Mouse (Mus musculus) limb, embryonic 14.5 days (tissue): ENCODE measurements around the gene Plekha4. TPM values are rescaled to one million over a fixed set of nuclear protein-coding genes. Genes with fewer than 3 reads are reported as not detected.
A peak's percentile ranks its signal among the peaks of the same experiment; 100 is the strongest.

Experiments
- ATAC-seq: fragments of 200-750 bp; cut with Nextera tagmentation; 2 replicates; pipeline ENCODE4 v1.8.0; 2017; ENCODE audit warnings: low read depth, moderate number of reproducible peaks, moderate TSS enrichment; ENCODE audit not compliant: low FRiP score
- DNase-seq: peaks from one replicate; pipeline ENCODE4 v3.0.0-alpha.2; 2015; ENCODE audit warnings: low spot score
- H3K27ac ChIP-seq: fragments of 300-500 bp; sonication (generic); replicated peaks from 2 replicates; pipeline ENCODE4 v1.5.1; 2014; ENCODE audit warnings: low read depth, mild to moderate bottlenecking, low read length, moderate library complexity, mixed read lengths
- H3K27me3 ChIP-seq: fragments of 300-500 bp; sonication (generic); 2 replicates; pipeline ENCODE4 v1.6.1; 2014; ENCODE audit warnings: low read length, mixed read lengths; ENCODE audit not compliant: control insufficient read depth, insufficient read depth
- H3K36me3 ChIP-seq: fragments of 300-500 bp; sonication (generic); 2 replicates; pipeline ENCODE4 v1.6.1; 2014; ENCODE audit warnings: mild to moderate bottlenecking, low read length, moderate library complexity, mixed read lengths; ENCODE audit not compliant: control insufficient read depth, insufficient read depth
- H3K4me1 ChIP-seq: fragments of 300-500 bp; sonication (generic); 2 replicates; pipeline ENCODE4 v1.6.1; 2014; ENCODE audit warnings: antibody characterized with exemption, low read length, mixed read lengths; ENCODE audit not compliant: control insufficient read depth, insufficient read depth
- H3K4me2 ChIP-seq: fragments of 300-500 bp; sonication (generic); replicated peaks from 2 replicates; pipeline ENCODE4 v1.6.1; 2014; ENCODE audit warnings: low read depth, mild to moderate bottlenecking, low read length, moderate library complexity; ENCODE audit not compliant: severe bottlenecking
- H3K4me3 ChIP-seq: fragments of 300-500 bp; sonication (generic); replicated peaks from 2 replicates; pipeline ENCODE4 v1.5.1; 2014; ENCODE audit warnings: low read length
- H3K9ac ChIP-seq: fragments of 300-500 bp; sonication (generic); 2 replicates; pipeline ENCODE4 v1.6.1; 2014; ENCODE audit warnings: mild to moderate bottlenecking, low read depth, low read length, moderate library complexity; ENCODE audit not compliant: severe bottlenecking
- H3K9me3 ChIP-seq: fragments of 300-500 bp; sonication (generic); 2 replicates; pipeline ENCODE4 v1.6.1; 2016; ENCODE audit warnings: low read length; ENCODE audit not compliant: control insufficient read depth
- POLR2A ChIP-seq: fragments of 200-500 bp; IDR thresholded peaks from 2 replicates; pipeline ENCODE4 v1.8.0; 2012; ENCODE audit warnings: inconsistent platforms, mild to moderate bottlenecking, moderate library complexity, borderline replicate concordance; ENCODE audit not compliant: insufficient read depth, insufficient read length; ENCODE audit errors: extremely low read depth
- whole genome bisulfite sequencing: fragments of 180-500 bp; shearing (Covaris S2); extraction: QIAGEN DNeasy Blood & Tissue Kit; methylation state at CpG from one replicate; pipeline ENCODE4 v1.1.7; 2014; 5-methylcytosine and 5-hydroxymethylcytosine counted together
- polyA plus RNA-seq, 2 experiments: library from polyadenylated mRNA; depleted of rRNA in 1 of 2; stranded (reverse) in 1 of 2; unstranded in 1 of 2; fragments of >200 nt; fragmentation: Nextera tagmentation in 1 of 2; extraction: Ambion mirVana in 1 of 2; gene quantifications; 2 replicates each; pipeline versions ENCODE4 v1.2.1 to v1.2.3; 2012 to 2014

Plekha4 gene
- polyA plus RNA-seq, 2 experiments: 4.6 to 13.1 TPM

DNA sequence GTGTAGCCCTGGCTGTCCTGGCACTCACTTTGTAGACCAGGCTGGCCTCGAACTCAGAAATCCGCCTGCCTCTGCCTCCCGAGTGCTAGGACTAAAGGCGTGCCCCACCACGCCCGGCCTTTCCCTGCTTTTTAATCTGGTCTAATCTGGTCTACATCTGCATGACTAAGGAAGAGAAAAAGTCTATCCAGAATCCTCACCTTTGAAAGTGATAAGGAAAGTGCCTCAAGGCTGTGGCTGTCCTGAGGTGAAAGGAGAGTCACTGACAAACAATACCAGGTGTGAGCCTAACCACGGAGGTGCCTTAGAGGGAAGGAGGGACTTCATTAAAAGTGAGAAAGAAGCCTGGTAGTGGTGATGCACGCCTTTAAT lies 25.4 kb downstream of the Plekha4 start:
- WGBS: 80% methylated on average over 8 of the region's 8 CpGs
- TF ChIP-seq POLR2A: no peak
- no peak for ATAC-seq
- no peak for DNase-seq
- Histone ChIP-seq H3K9ac (no peak overlapping the region), H3K36me3 (no peaks in the 10 kb centered on the region), H3K9me3 (no peaks in the 10 kb centered on the region), H3K4me1 (no peaks in the 10 kb centered on the region), H3K4me2 (no peak overlapping the region), H3K4me3 (no peak overlapping the region), H3K27ac (no peak overlapping the region), H3K27me3 (no peaks in the 10 kb centered on the region)

DNA sequence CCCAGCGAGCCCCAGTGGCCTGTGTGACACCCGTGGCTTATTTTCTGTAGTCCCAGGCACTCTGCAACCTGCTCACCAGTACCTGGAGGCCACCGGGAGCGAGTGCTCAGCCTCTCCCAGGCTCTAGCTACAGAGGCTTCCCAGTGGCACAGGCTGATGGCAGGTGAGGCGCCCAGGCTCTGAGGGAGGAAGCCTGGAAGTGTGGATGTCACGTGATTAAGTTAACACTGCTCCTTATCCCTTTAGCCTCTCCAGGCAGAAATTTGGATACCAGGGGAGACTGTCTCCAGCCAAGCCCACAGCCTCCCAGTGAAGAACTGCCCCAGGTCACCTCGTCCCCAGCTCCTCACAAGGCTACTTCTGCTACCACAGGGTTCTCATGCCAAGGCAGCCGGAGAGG lies 27.4 kb downstream of the Plekha4 start:
- no peak for ATAC-seq
- H3K27ac ChIP-seq: no peak overlapping the region
- no peaks in the 10 kb centered on the region for H3K27me3 ChIP-seq
- 65% methylated on average over 8 of the region's 8 CpGs for WGBS
- no peaks in the 10 kb centered on the region for H3K36me3 ChIP-seq
- no peak overlapping the region for H3K4me3 ChIP-seq
- H3K9ac ChIP-seq: no peak overlapping the region
- no peak for DNase-seq
- no peaks in the 10 kb centered on the region for H3K4me1 ChIP-seq
- no peak overlapping the region for H3K4me2 ChIP-seq
- no peak for TF ChIP-seq POLR2A
- no peaks in the 10 kb centered on the region for H3K9me3 ChIP-seq

DNA sequence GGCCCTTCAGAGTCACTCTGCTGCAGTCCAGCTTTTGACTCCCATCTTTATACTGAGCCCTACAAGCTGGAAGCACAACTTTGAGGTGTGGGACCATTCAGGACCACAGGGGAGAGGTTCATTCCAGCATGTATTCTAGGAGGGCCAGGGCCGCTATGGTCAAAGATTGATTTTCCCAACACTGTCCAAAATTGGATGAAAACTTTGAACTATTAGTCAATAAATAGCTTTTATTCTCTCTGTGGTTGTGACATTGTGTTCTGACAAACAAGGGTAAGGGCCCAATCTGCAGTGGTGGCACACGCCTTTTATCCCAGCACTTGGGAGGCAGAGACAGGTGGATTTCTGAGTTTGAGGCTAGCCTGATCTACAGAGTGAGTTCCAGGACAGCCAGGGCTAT lies 27.9 kb downstream of the Plekha4 start:
- TF ChIP-seq POLR2A: no peak
- Histone ChIP-seq H3K9me3 (no peaks in the 10 kb centered on the region), H3K36me3 (no peaks in the 10 kb centered on the region), H3K4me3 (no peak overlapping the region), H3K4me1 (no peaks in the 10 kb centered on the region), H3K27ac (no peak overlapping the region), H3K27me3 (no peaks in the 10 kb centered on the region), H3K9ac (no peak overlapping the region), H3K4me2 (no peak overlapping the region)
- no peak for ATAC-seq
- 78% methylated on average over 2 of the region's 2 CpGs for WGBS
- no peak for DNase-seq

DNA sequence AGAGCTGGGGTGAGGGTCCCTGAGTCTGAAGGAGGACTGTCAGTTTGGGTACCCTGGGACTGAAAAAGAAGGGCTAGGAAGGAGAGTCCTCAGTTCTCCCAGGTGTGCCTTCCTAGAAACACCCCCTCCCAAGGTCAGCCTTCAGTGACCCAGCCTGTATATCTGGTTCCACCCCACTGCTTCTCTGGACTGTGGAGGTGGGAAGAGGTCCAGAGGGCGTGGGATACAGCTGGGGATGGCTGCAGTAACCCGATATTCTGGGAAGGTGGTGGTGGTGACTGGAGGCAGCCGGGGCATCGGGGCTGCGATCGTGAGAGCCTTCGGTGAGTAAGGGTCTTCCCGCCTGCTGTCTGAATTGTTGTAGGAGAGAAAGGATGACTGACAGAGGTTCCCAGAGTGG lies 28.6 kb downstream of the Plekha4 start, which contains the start of gene Hsd17b14:
TSS of gene Hsd17b14 (plus strand) at position 150 of the 400 bp plus-strand sequence.
- ATAC-seq (no peak), DNase-seq (no peak)
- Histone ChIP-seq H3K4me3 (no peak within 1 kb of the TSS), H3K4me2 (no peak within 1 kb of the TSS), H3K9me3 (no peaks in the 10 kb centered on the region), H3K36me3 (no peaks in the 10 kb centered on the region), H3K4me1 (no peaks in the 10 kb centered on the region), H3K27ac (no peak within 1 kb of the TSS), H3K9ac (no peak within 1 kb of the TSS), H3K27me3 (no peaks in the 10 kb centered on the region)
- no peak for TF ChIP-seq POLR2A
- WGBS: 33% methylated on average over 8 of the region's 8 CpGs

DNA sequence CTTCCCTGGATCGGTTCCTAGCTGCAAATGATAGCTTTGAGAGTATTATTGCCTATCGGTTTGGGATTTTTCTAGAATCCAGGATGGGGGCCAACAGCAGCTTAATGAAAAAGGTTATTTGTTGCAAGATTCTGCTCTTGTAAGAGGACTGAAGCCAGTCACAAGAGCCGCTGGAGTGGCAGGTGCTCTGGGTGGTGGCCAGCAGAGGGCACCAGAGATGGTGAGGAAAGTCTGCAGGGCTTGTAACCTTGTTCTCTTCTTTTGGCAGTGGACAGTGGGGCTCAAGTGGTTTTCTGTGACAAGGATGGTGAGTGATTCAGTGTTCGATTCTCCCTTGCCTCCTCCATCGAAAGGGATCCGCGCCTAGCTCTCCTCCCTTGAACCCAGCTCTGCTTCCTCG lies 29.7 kb downstream of the Plekha4 start:
- Histone ChIP-seq H3K4me2 (no peak overlapping the region), H3K27ac (no peak overlapping the region), H3K4me1 (no peaks in the 10 kb centered on the region), H3K36me3 (no peaks in the 10 kb centered on the region), H3K9me3 (no peaks in the 10 kb centered on the region), H3K9ac (no peak overlapping the region), H3K4me3 (no peak overlapping the region), H3K27me3 (no peaks in the 10 kb centered on the region)
- TF ChIP-seq POLR2A: no peak
- WGBS: 25% methylated on average over 8 of the region's 8 CpGs
- ATAC-seq (no peak), DNase-seq (peak; percentile 69)

DNA sequence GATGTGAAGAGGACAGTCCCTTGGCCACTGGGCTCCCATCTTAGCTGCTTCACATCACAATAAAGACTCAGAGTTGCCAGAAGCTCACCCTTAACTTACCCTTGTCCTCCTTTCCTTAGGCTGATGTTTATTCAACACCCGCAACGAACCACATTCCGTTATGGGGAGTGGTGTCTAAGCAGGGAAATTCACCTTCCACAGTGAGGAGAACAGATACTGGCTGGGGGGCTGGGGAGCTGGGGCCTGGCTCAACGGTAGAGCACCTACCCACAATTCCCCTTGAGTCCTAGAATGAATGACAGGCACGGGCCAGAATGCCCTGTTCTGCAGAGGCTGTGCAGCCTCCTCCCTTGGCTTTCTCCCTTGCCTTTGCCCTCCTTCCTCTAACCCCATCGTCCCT lies 32.8 kb downstream of the Plekha4 start:
- Histone ChIP-seq H3K27me3 (no peaks in the 10 kb centered on the region), H3K27ac (no peak overlapping the region), H3K36me3 (no peaks in the 10 kb centered on the region), H3K9me3 (no peaks in the 10 kb centered on the region), H3K4me1 (no peaks in the 10 kb centered on the region), H3K4me3 (no peak overlapping the region), H3K4me2 (no peak overlapping the region), H3K9ac (no peak overlapping the region)
- ATAC-seq (no peak), DNase-seq (no peak)
- TF ChIP-seq POLR2A: no peak
- WGBS: 43% methylated on average over 6 of the region's 6 CpGs
